Mouse (Mus musculus): ENCODE results near the gene Kctd11. TPM values are rescaled to one million over a fixed set of nuclear protein-coding genes. Genes with fewer than 3 reads are reported as not detected.

Gene Kctd11
- total and polyA plus RNA-seq, 3 experiments: 1.8 to 3.9 (median 2.1) TPM

- no peaks in the 10 kb centered on the region for H3K27me3 ChIP-seq (replicated peaks)
- no peak overlapping the region for H3K27ac ChIP-seq (ENCODE audit: insufficient read depth, low read depth)
- H3K79me2 ChIP-seq (replicated peaks; ENCODE audit: control insufficient read depth, extremely low read depth, insufficient read depth, poor library complexity, severe bottlenecking): no peaks in the 10 kb centered on the region
- no peak for DNase-seq (ENCODE audit: extremely low read depth)
- peak overlapping the region in 1 of 3 experiments; percentile 74 for H3K4me3 ChIP-seq (replicated peaks in 1 of 3; ENCODE audit: low read depth in 2 of 3, low read length in 2 of 3, poor library complexity in 1 of 3)
- H3K4me2 ChIP-seq (ENCODE audit: insufficient read depth, low read depth, poor library complexity, severe bottlenecking): peak overlapping the region; percentile 41
- H3K9ac ChIP-seq (ENCODE audit: insufficient read depth, low read depth): no peak overlapping the region; the same call in 1 of the 2 replicates
- TF ChIP-seq TBP (conservative IDR thresholded peaks at IDR 0.05; ENCODE audit: low read depth, low read length) (no peak), IRF4 (IDR thresholded peaks at IDR 0.05; ENCODE audit: low read depth, low read length) (no peak), ZMIZ1 (IDR thresholded peaks at IDR 0.05; ENCODE audit: low read depth, low read length) (no peak), HCFC1 (IDR thresholded peaks at IDR 0.05; ENCODE audit: low read depth, low read length) (no peak), MAFK (IDR thresholded peaks at IDR 0.05; ENCODE audit: insufficient replicate concordance, low read length) (no peak), CHD2 (IDR thresholded peaks at IDR 0.05; ENCODE audit: low read length) (no peak), BHLHE40 (IDR thresholded peaks at IDR 0.05; ENCODE audit: low read depth, low read length) (no peak), CHD1 (IDR thresholded peaks at IDR 0.05; ENCODE audit: low read depth, low read length) (no peak), RCOR1 (conservative IDR thresholded peaks at IDR 0.05; ENCODE audit: low read depth, low read length) (no peak), SMC3 (IDR thresholded peaks at IDR 0.05; ENCODE audit: low read depth, low read length) (no peak), JUN (IDR thresholded peaks at IDR 0.05; ENCODE audit: insufficient read depth, low read depth, low read length) (no peak), PAX5 (IDR thresholded peaks at IDR 0.05; ENCODE audit: low read length) (no peak), USF1 (IDR thresholded peaks at IDR 0.05; ENCODE audit: low read depth, low read length) (no peak), POLR2AphosphoS2 (IDR thresholded peaks at IDR 0.05; ENCODE audit: low read depth, low read length) (no peak), ETS1 (conservative IDR thresholded peaks at IDR 0.05; ENCODE audit: low read depth, low read length) (no peak), E2F4 (IDR thresholded peaks at IDR 0.05; ENCODE audit: insufficient replicate concordance, low read depth, low read length) (no peak), ZC3H11A (IDR thresholded peaks at IDR 0.05; ENCODE audit: low read depth, low read length) (no peak), NRF1 (IDR thresholded peaks at IDR 0.05; ENCODE audit: low read depth, low read length) (no peak)
- H3K4me1 ChIP-seq (ENCODE audit: control insufficient read depth in 1 of 2, insufficient read depth in 2 of 2): peaks cover 21 to 66% of the 10 kb centered on the region in 2 experiments
- H3K9me3 ChIP-seq (replicated peaks; ENCODE audit: low read length): peaks cover 10% of the 10 kb centered on the region
- in situ Hi-C loops (cut with MboI; ENCODE audit: low pct_ligation_motif_present, low pct_unique_long_range_greater_than_20kb, low sequenced_read_pairs) (loop anchor here (5.0 kb wide), 3 partner anchors 38 to 197 kb away; partner anchors contain the start of genes Fgf11 and Senp3), dilution Hi-C loops (cut with MboI; ENCODE audit: extremely low pct_ligation_motif_present, extremely low pct_unique_long_range_greater_than_20kb, low sequenced_read_pairs) (no loop called here)
- H3K36me3 ChIP-seq (replicated peaks in 1 of 2; ENCODE audit: control insufficient read depth in 1 of 2, insufficient read depth in 1 of 2, low read length in 1 of 2): peaks cover 10 to 47% of the 10 kb centered on the region in 2 experiments
Measured at GRCm38 (mm10) chr11:69879711-69880110, 1.5 kb downstream of the Kctd11 start.

DNA sequence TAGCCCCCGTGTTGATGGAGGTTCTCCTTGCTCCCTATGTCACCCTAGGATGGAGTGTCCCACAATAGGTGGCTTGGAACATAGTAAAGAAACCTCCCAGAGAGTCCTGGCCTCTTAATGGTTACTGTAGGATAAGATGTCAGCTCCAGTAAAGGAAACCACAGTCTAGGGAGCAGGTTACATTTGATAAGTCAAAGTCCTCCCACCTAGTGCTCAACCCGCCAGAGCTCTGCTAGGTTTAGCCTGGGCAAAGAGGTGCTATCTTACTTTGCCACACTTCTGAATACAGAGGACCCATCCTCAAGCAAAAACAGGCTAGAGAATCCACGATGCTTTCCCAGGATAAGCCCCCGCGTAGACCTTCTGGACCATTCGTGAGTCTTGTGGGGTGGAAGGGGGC, 2.3 kb downstream of the Kctd11 start:
- no peak for DNase-seq (ENCODE audit: extremely low read depth)
- Histone ChIP-seq H3K9ac (ENCODE audit: insufficient read depth, low read depth) (no peak overlapping the region), H3K79me2 (replicated peaks; ENCODE audit: control insufficient read depth, extremely low read depth, insufficient read depth, poor library complexity, severe bottlenecking) (no peaks in the 10 kb centered on the region), H3K4me2 (ENCODE audit: insufficient read depth, low read depth, poor library complexity, severe bottlenecking) (no peak overlapping the region), H3K36me3 (replicated peaks in 1 of 2; ENCODE audit: control insufficient read depth in 1 of 2, insufficient read depth in 1 of 2, low read length in 1 of 2) (peaks cover 4 to 39% of the 10 kb centered on the region in 2 experiments), H3K4me1 (ENCODE audit: control insufficient read depth in 1 of 2, insufficient read depth in 2 of 2) (peaks cover 21 to 66% of the 10 kb centered on the region in 2 experiments), H3K27me3 (replicated peaks) (no peaks in the 10 kb centered on the region), H3K27ac (ENCODE audit: insufficient read depth, low read depth) (no peak overlapping the region), H3K9me3 (replicated peaks; ENCODE audit: low read length) (peaks cover 8% of the 10 kb centered on the region), H3K4me3 (replicated peaks in 1 of 3; ENCODE audit: low read depth in 2 of 3, low read length in 2 of 3, poor library complexity in 1 of 3) (no peak overlapping the region)
- dilution Hi-C loops (cut with MboI; ENCODE audit: extremely low pct_ligation_motif_present, extremely low pct_unique_long_range_greater_than_20kb, low sequenced_read_pairs) (no loop called here), in situ Hi-C loops (cut with MboI; ENCODE audit: low pct_ligation_motif_present, low pct_unique_long_range_greater_than_20kb, low sequenced_read_pairs) (loop anchor here (5.0 kb wide), 2 partner anchors 77 to 197 kb away; partner anchors contain the start of genes Fgf11 and Senp3)
- TF ChIP-seq JUND (conservative IDR thresholded peaks at IDR 0.05; ENCODE audit: low read depth, low read length) (no peak), E2F4 (IDR thresholded peaks at IDR 0.05; ENCODE audit: insufficient replicate concordance, low read depth, low read length) (no peak), EP300 (IDR thresholded peaks at IDR 0.05; ENCODE audit: low read length) (no peak), BHLHE40 (IDR thresholded peaks at IDR 0.05; ENCODE audit: low read depth, low read length) (no peak), USF2 (conservative IDR thresholded peaks at IDR 0.05; ENCODE audit: low read depth, low read length) (no peak), MAX (IDR thresholded peaks at IDR 0.05; ENCODE audit: low read length) (no peak), TCF12 (IDR thresholded peaks at IDR 0.05; ENCODE audit: low read depth, low read length) (no peak), RCOR1 (conservative IDR thresholded peaks at IDR 0.05; ENCODE audit: low read depth, low read length) (no peak), USF1 (IDR thresholded peaks at IDR 0.05; ENCODE audit: low read depth, low read length) (no peak), MEF2A (IDR thresholded peaks at IDR 0.05; ENCODE audit: borderline replicate concordance, low read depth, low read length) (no peak)
